Mouse (Mus musculus) liver, embryonic 13.5 days (tissue): Measurements from ENCODE around the gene Inf2. TPM values are rescaled to one million over a fixed set of nuclear protein-coding genes. Genes with fewer than 3 reads are reported as not detected.

Experiments
- ATAC-seq: fragments of 200-750 bp; cut with Nextera tagmentation; 2 replicates; pipeline ENCODE4 v1.8.0; 2017; ENCODE audit warnings: low read depth, mild to moderate bottlenecking, moderate number of reproducible peaks, moderate library complexity
- DNase-seq: peaks from one replicate; pipeline ENCODE4 v3.0.0; 2022
- H3K27ac ChIP-seq: fragments of 300-500 bp; sonication (generic); 2 replicates; pipeline ENCODE4 v1.5.1; 2015; ENCODE audit warnings: moderate library complexity, mild to moderate bottlenecking, inconsistent platforms
- H3K27me3 ChIP-seq: fragments of 300-500 bp; sonication (generic); 2 replicates; pipeline ENCODE4 v1.6.1; 2015; ENCODE audit warnings: mild to moderate bottlenecking, inconsistent platforms
- H3K36me3 ChIP-seq: fragments of 300-500 bp; sonication (generic); 2 replicates; pipeline ENCODE4 v1.6.1; 2015; ENCODE audit warnings: mild to moderate bottlenecking, inconsistent platforms
- H3K4me1 ChIP-seq: fragments of 300-500 bp; sonication (generic); replicated peaks from 2 replicates; pipeline ENCODE4 v1.6.1; 2015; ENCODE audit warnings: inconsistent platforms
- H3K4me2 ChIP-seq: fragments of 300-500 bp; sonication (generic); 2 replicates; pipeline ENCODE4 v1.6.1; 2015; ENCODE audit warnings: inconsistent platforms, mild to moderate bottlenecking, moderate library complexity
- H3K4me3 ChIP-seq: fragments of 300-500 bp; sonication (generic); replicated peaks from 2 replicates; pipeline ENCODE4 v1.5.1; 2015; ENCODE audit warnings: mild to moderate bottlenecking, inconsistent platforms
- H3K9ac ChIP-seq: fragments of 300-500 bp; sonication (generic); 2 replicates; pipeline ENCODE4 v1.6.1; 2015; ENCODE audit warnings: mild to moderate bottlenecking, inconsistent platforms
- H3K9me3 ChIP-seq: fragments of 300-500 bp; sonication (generic); replicated peaks from 2 replicates; pipeline ENCODE4 v1.6.1; 2016; ENCODE audit warnings: inconsistent platforms
- WGBS: fragments of 180-500 bp; shearing (Covaris S2); methylation state at CpG from one replicate; pipeline ENCODE4 v1.1.7; 2015; ENCODE audit not compliant: insufficient replicate concordance; 5-methylcytosine and 5-hydroxymethylcytosine counted together
- polyA plus RNA-seq: library from polyadenylated mRNA; unstranded; fragments of >200 nt; fragmentation: Nextera tagmentation; extraction: Ambion mirVana; gene quantifications from 2 replicates; pipeline ENCODE4 v1.2.1, GENCODE M21; 2015

Inf2 gene
- polyA plus RNA-seq, result 1.4 and 2.1 TPM in 2 replicates

- Histone ChIP-seq H3K4me1 (peaks cover 75% of the 10 kb centered on the region), H3K4me2 (peak within 1 kb of the TSS; percentile 76), H3K9me3 (no peaks in the 10 kb centered on the region), H3K36me3 (no peaks in the 10 kb centered on the region), H3K4me3 (peak within 1 kb of the TSS; percentile 60), H3K27ac (peak within 1 kb of the TSS; percentile 77), H3K9ac (peak within 1 kb of the TSS; percentile 67), H3K27me3 (peaks cover 31% of the 10 kb centered on the region)
- ATAC-seq, result peak; percentile 79
- WGBS, result 1% methylated on average over 54 of the region's 60 CpGs
- peak; percentile 69 for DNase-seq
Observed at GRCm38 (mm10) chr12:112588426-112589256, at the start of gene Inf2. Inf2 (plus strand) TSS chr12:112588784.

GRCm38 (mm10) chr12:112539466-112539965 is 49.1 kb upstream of the Inf2 start:
- 0 out of 2 replicates have a peak, but pooled peaks cover 5% of the 10 kb centered on the region for H3K27me3 ChIP-seq
- no peaks in the 10 kb centered on the region for H3K9me3 ChIP-seq
- no peak for DNase-seq
- no peak overlapping the region for H3K4me2 ChIP-seq
- H3K4me3 ChIP-seq, result no peak overlapping the region
- no peak for ATAC-seq
- H3K4me1 ChIP-seq, result no peaks in the 10 kb centered on the region
- H3K36me3 ChIP-seq, result no peaks in the 10 kb centered on the region
- H3K9ac ChIP-seq, result no peak overlapping the region
- WGBS, result 75% methylated on average over 7 of the region's 7 CpGs
- H3K27ac ChIP-seq, result no peak overlapping the region

- Histone ChIP-seq H3K4me1 (no peaks in the 10 kb centered on the region), H3K27me3 (0 out of 2 replicates have a peak, but pooled peaks cover 5% of the 10 kb centered on the region), H3K9me3 (no peaks in the 10 kb centered on the region), H3K27ac (no peak overlapping the region), H3K4me3 (no peak overlapping the region), H3K9ac (no peak overlapping the region), H3K36me3 (no peaks in the 10 kb centered on the region), H3K4me2 (no peak overlapping the region)
- no peak for DNase-seq
- WGBS, result 77% methylated on average over 12 of the region's 12 CpGs
- no peak for ATAC-seq
Observed at GRCm38 (mm10) chr12:112540321-112540720, 48.3 kb upstream of the Inf2 start.

- Histone ChIP-seq H3K36me3 (no peaks in the 10 kb centered on the region), H3K27ac (no peak overlapping the region), H3K4me1 (no peaks in the 10 kb centered on the region), H3K9ac (no peak overlapping the region), H3K9me3 (no peaks in the 10 kb centered on the region), H3K27me3 (0 out of 2 replicates have a peak, but pooled peaks cover 5% of the 10 kb centered on the region), H3K4me2 (no peak overlapping the region), H3K4me3 (no peak overlapping the region)
- no peak for DNase-seq
- 66% methylated on average over 8 of the region's 8 CpGs for WGBS
- ATAC-seq, result no peak
Observed at GRCm38 (mm10) chr12:112541483-112542091, 47.0 kb upstream of the Inf2 start.

- Histone ChIP-seq H3K27ac (no peak overlapping the region), H3K9me3 (no peaks in the 10 kb centered on the region), H3K27me3 (0 out of 2 replicates have a peak, but pooled peaks cover 5% of the 10 kb centered on the region), H3K9ac (no peak overlapping the region), H3K4me3 (no peak overlapping the region), H3K4me2 (no peak overlapping the region), H3K36me3 (no peaks in the 10 kb centered on the region), H3K4me1 (no peaks in the 10 kb centered on the region)
- DNase-seq (no peak), ATAC-seq (no peak)
- WGBS, result 62% methylated on average over 13 of the region's 13 CpGs
Observed at GRCm38 (mm10) chr12:112542257-112542919, 46.2 kb upstream of the Inf2 start.

GRCm38 (mm10) chr12:112542920-112543300 is 45.7 kb upstream of the Inf2 start:
- Histone ChIP-seq H3K9ac (no peak overlapping the region), H3K4me1 (no peaks in the 10 kb centered on the region), H3K4me2 (no peak overlapping the region), H3K27me3 (0 out of 2 replicates have a peak, but pooled peaks cover 3% of the 10 kb centered on the region), H3K36me3 (no peaks in the 10 kb centered on the region), H3K27ac (no peak overlapping the region), H3K4me3 (no peak overlapping the region), H3K9me3 (no peaks in the 10 kb centered on the region)
- peak; percentile 56 for DNase-seq
- no peak for ATAC-seq
- WGBS, result 11% methylated on average over 11 of the region's 11 CpGs

GRCm38 (mm10) chr12:112543941-112544340 is 44.6 kb upstream of the Inf2 start:
- DNase-seq, result no peak
- Histone ChIP-seq H3K4me1 (no peaks in the 10 kb centered on the region), H3K27ac (no peak overlapping the region), H3K9me3 (no peaks in the 10 kb centered on the region), H3K36me3 (no peaks in the 10 kb centered on the region), H3K9ac (no peak overlapping the region), H3K4me3 (no peak overlapping the region), H3K27me3 (no peaks in the 10 kb centered on the region), H3K4me2 (no peak overlapping the region)
- WGBS, result 53% methylated on average over 9 of the region's 9 CpGs
- ATAC-seq, result 0 out of 2 replicates have a peak, but pooled peaks have one; percentile 23

- ATAC-seq (no peak), DNase-seq (no peak)
- no peak overlapping the region for H3K9ac ChIP-seq
- H3K4me2 ChIP-seq, result no peak overlapping the region
- no peaks in the 10 kb centered on the region for H3K36me3 ChIP-seq
- no peak overlapping the region for H3K27ac ChIP-seq
- no peak overlapping the region for H3K4me3 ChIP-seq
- WGBS, result 42% methylated on average over 12 of the region's 12 CpGs
- no peaks in the 10 kb centered on the region for H3K4me1 ChIP-seq
- H3K27me3 ChIP-seq, result no peaks in the 10 kb centered on the region
- H3K9me3 ChIP-seq, result no peaks in the 10 kb centered on the region
Observed at GRCm38 (mm10) chr12:112544946-112545701, 43.5 kb upstream of the Inf2 start.

- H3K9ac ChIP-seq, result no peak overlapping the region
- H3K4me3 ChIP-seq, result no peak overlapping the region
- 78% methylated on average over 8 of the region's 8 CpGs for WGBS
- ATAC-seq, result no peak
- H3K27me3 ChIP-seq, result no peaks in the 10 kb centered on the region
- H3K4me1 ChIP-seq, result no peaks in the 10 kb centered on the region
- no peak for DNase-seq
- H3K4me2 ChIP-seq, result no peak overlapping the region
- no peaks in the 10 kb centered on the region for H3K9me3 ChIP-seq
- no peak overlapping the region for H3K27ac ChIP-seq
- no peaks in the 10 kb centered on the region for H3K36me3 ChIP-seq
Observed at GRCm38 (mm10) chr12:112546110-112546509, 42.5 kb upstream of the Inf2 start.

- WGBS, result 75% methylated on average over 1 of the region's 1 CpGs
- Histone ChIP-seq H3K4me2 (no peak overlapping the region), H3K4me1 (no peaks in the 10 kb centered on the region), H3K9ac (no peak overlapping the region), H3K27me3 (no peaks in the 10 kb centered on the region), H3K9me3 (no peaks in the 10 kb centered on the region), H3K4me3 (no peak overlapping the region), H3K36me3 (no peaks in the 10 kb centered on the region), H3K27ac (no peak overlapping the region)
- ATAC-seq (no peak), DNase-seq (no peak)
Observed at GRCm38 (mm10) chr12:112549287-112549686, 39.3 kb upstream of the Inf2 start.
